In the genomic region with DNA sequence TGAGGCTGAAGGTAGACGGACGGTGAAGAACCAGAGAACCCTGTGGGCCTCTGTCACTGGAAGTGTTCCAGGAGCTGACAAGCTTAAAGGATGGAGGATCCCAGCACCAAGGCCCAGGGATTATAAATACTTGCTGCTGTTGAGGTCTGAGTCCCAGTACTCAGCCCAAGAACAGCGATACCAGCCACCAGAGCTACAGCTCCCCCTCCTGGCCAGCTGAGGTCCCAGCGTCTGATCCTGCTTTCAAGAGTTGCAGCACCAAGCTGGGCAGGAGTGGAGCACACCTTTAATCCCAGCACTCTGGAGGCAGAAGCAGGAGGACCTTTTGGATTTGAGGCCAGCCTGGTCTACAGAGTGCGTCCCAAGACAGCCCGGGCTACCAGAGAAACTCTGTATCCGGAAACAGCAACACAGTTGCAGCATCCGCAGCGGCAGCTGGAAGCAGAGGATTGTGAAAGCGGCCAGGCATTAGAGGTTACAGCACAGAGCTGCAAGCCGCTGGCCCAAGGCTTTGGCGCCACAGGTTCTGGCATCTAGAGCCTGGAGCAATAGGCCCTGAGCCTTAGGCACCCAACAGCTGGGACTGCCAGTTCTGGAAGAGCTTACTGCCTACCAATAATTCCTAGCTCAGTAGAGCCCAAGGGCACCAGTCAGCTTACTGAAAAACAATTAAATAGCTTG, we compare ENCODE assay signal across 8 mouse cellular contexts. TPM values are rescaled to one million over a fixed set of nuclear protein-coding genes. Genes with fewer than 3 reads are reported as not detected.
DNase-seq lines count a peak whose midpoint lies in the region; ATAC-seq and TF ChIP-seq lines count a peak whose summit lies in the region.

No protein-coding gene starts in this region.

- no peaks in the 10 kb centered on the region for H3K36me3 ChIP-seq in hindbrain, embryonic 10.5 days

- no peak for TF ChIP-seq POLR2A in cerebellum, adult 2 months (IDR thresholded peaks at IDR 0.05; ENCODE audit: borderline replicate concordance, insufficient read depth, low read length)

- ATAC-seq in Patski, result no peak

- no peak overlapping the region for H3K4me3 ChIP-seq in cerebellum, adult 2 months (replicated peaks; ENCODE audit: insufficient read depth, low read depth, low read length)
- no peak overlapping the region for H3K4me3 ChIP-seq in hindbrain, embryonic 10.5 days

- H3K27ac ChIP-seq in cerebellum, adult 2 months (ENCODE audit: insufficient read depth, low read length), result no peak overlapping the region
- H3K27ac ChIP-seq in hindbrain, embryonic 10.5 days, result no peak overlapping the region

- 50% methylated on average over 12 of the region's 12 CpGs for WGBS in cerebellum, adult 2 months
- 41% methylated on average over 12 of the region's 12 CpGs for WGBS in hindbrain, embryonic 10.5 days

- TF ChIP-seq CTCF in Patski (IDR thresholded peaks at IDR 0.05), result peak; percentile 79
- TF ChIP-seq CTCF in cerebellum, adult 2 months (IDR thresholded peaks at IDR 0.05; ENCODE audit: borderline replicate concordance, insufficient read depth, low read depth, low read length), result peak; percentile 76

- POLR2A ChIA-PET in Patski (lab: Charles Lee), result interaction anchor here (0.7 to 4.3 kb wide), 5 partner anchors 10 to 88 kb away, joined by 3 to 48 read pairs (median 5); a partner anchor contains a TSS

- no peak for DNase-seq in Patski (ENCODE audit: low read depth, low spot score)
- peak; percentile 46 to 65 for DNase-seq in cerebellum, adult 2 months
- DNase-seq in frontal cortex, adult 2 months (ENCODE audit: extremely low spot score in 1 of 2, low spot score in 1 of 2), result peak; percentile 56 to 83
- peak; percentile 71 for DNase-seq in hindbrain, embryonic 10.5 days (ENCODE audit: low spot score)
- peak; percentile 65 to 74 for DNase-seq in layer of hippocampus, postnatal 14 days (ENCODE audit: low spot score in 2 of 2)
- DNase-seq in lung, postnatal 10 days, result peak; percentile 83
- DNase-seq in retina, postnatal 7 days (ENCODE audit: low read depth, low spot score), result peak; percentile 61
- DNase-seq in urinary bladder, postnatal 10 days (ENCODE audit: low spot score), result peak; percentile 30

- H3K4me1 ChIP-seq in cerebellum, adult 2 months (ENCODE audit: control insufficient read depth, insufficient read depth, low read length), result peaks cover 4% of the 10 kb centered on the region; the same call in 1 of the 2 replicates
- peaks cover 20% of the 10 kb centered on the region for H3K4me1 ChIP-seq in hindbrain, embryonic 10.5 days (replicated peaks)

- in situ Hi-C loops in Patski (cut with MboI; ENCODE audit: low pct_unique_long_range_greater_than_20kb), result loop anchor here (5.0 kb wide), 3 partner anchors 91 to 154 kb away; no protein-coding TSS in a partner anchor

- CTCF ChIA-PET in Patski (lab: Charles Lee), result interaction anchor here (0.7 to 7.0 kb wide), 22 partner anchors 10 to 171 kb away, joined by 3 to 79 read pairs (median 7); a partner anchor contains a TSS

- no peaks in the 10 kb centered on the region for H3K9me3 ChIP-seq in hindbrain, embryonic 10.5 days

- H3K27me3 ChIP-seq in Patski, result no peaks in the 10 kb centered on the region
- no peaks in the 10 kb centered on the region for H3K27me3 ChIP-seq in cerebellum, adult 2 months (ENCODE audit: control insufficient read depth, insufficient read depth, low read length)
- H3K27me3 ChIP-seq in hindbrain, embryonic 10.5 days (ENCODE audit: insufficient read depth, poor library complexity, severe bottlenecking), result peaks cover 15% of the 10 kb centered on the region

RNA-seq across cellular contexts. Expression of a gene that starts 32.0 kb away (rescaled TPM):
- polyA plus RNA-seq in Patski (2021), result 230 TPM
- polyA plus RNA-seq in cerebellum, adult 2 months (2012; rRNA removed), result 76.7 and 76.9 TPM in 2 replicates
- polyA plus RNA-seq in frontal cortex, adult 2 months (2012; rRNA removed), result 46.6 and 46.8 TPM in 2 replicates
- polyA plus RNA-seq in hindbrain, embryonic 10.5 days (2016; fragmentation: Nextera tagmentation; extraction: Ambion mirVana), result 134 and 184 TPM in 2 replicates
- total RNA-seq in layer of hippocampus, postnatal 14 days (2021), result 10 to 100 TPM; 73.6 to 81.0 TPM
